Mouse (Mus musculus) limb, embryonic 14.5 days (tissue): ENCODE results near the gene Tmco1. TPM values are rescaled to one million over a fixed set of nuclear protein-coding genes. Genes with fewer than 3 reads are reported as not detected.

Experiments used
- ATAC-seq: fragments of 200-750 bp; cut with Nextera tagmentation; 2 replicates; pipeline ENCODE4 v1.8.0; 2017; ENCODE audit warnings: low read depth, moderate number of reproducible peaks, moderate TSS enrichment; ENCODE audit not compliant: low FRiP score
- DNase-seq: peaks from one replicate; pipeline ENCODE4 v3.0.0-alpha.2; 2015; ENCODE audit warnings: low spot score
- H3K27ac ChIP-seq: fragments of 300-500 bp; sonication (generic); replicated peaks from 2 replicates; pipeline ENCODE4 v1.5.1; 2014; ENCODE audit warnings: low read depth, mild to moderate bottlenecking, low read length, moderate library complexity, mixed read lengths
- H3K27me3 ChIP-seq: fragments of 300-500 bp; sonication (generic); 2 replicates; pipeline ENCODE4 v1.6.1; 2014; ENCODE audit warnings: low read length, mixed read lengths; ENCODE audit not compliant: control insufficient read depth, insufficient read depth
- H3K36me3 ChIP-seq: fragments of 300-500 bp; sonication (generic); 2 replicates; pipeline ENCODE4 v1.6.1; 2014; ENCODE audit warnings: mild to moderate bottlenecking, low read length, moderate library complexity, mixed read lengths; ENCODE audit not compliant: control insufficient read depth, insufficient read depth
- H3K4me1 ChIP-seq: fragments of 300-500 bp; sonication (generic); 2 replicates; pipeline ENCODE4 v1.6.1; 2014; ENCODE audit warnings: antibody characterized with exemption, low read length, mixed read lengths; ENCODE audit not compliant: control insufficient read depth, insufficient read depth
- H3K4me2 ChIP-seq: fragments of 300-500 bp; sonication (generic); replicated peaks from 2 replicates; pipeline ENCODE4 v1.6.1; 2014; ENCODE audit warnings: low read depth, mild to moderate bottlenecking, low read length, moderate library complexity; ENCODE audit not compliant: severe bottlenecking
- H3K4me3 ChIP-seq: fragments of 300-500 bp; sonication (generic); replicated peaks from 2 replicates; pipeline ENCODE4 v1.5.1; 2014; ENCODE audit warnings: low read length
- H3K9ac ChIP-seq: fragments of 300-500 bp; sonication (generic); 2 replicates; pipeline ENCODE4 v1.6.1; 2014; ENCODE audit warnings: mild to moderate bottlenecking, low read depth, low read length, moderate library complexity; ENCODE audit not compliant: severe bottlenecking
- H3K9me3 ChIP-seq: fragments of 300-500 bp; sonication (generic); 2 replicates; pipeline ENCODE4 v1.6.1; 2016; ENCODE audit warnings: low read length; ENCODE audit not compliant: control insufficient read depth
- POLR2A ChIP-seq: fragments of 200-500 bp; IDR thresholded peaks from 2 replicates; pipeline ENCODE4 v1.8.0; 2012; ENCODE audit warnings: inconsistent platforms, mild to moderate bottlenecking, moderate library complexity, borderline replicate concordance; ENCODE audit not compliant: insufficient read depth, insufficient read length; ENCODE audit errors: extremely low read depth
- WGBS: fragments of 180-500 bp; shearing (Covaris S2); extraction: QIAGEN DNeasy Blood & Tissue Kit; methylation state at CpG from one replicate; pipeline ENCODE4 v1.1.7; 2014; 5-methylcytosine and 5-hydroxymethylcytosine counted together
- polyA plus RNA-seq, 2 experiments: library from polyadenylated mRNA; depleted of rRNA in 1 of 2; stranded (reverse) in 1 of 2; unstranded in 1 of 2; fragments of >200 nt; fragmentation: Nextera tagmentation in 1 of 2; extraction: Ambion mirVana in 1 of 2; gene quantifications; 2 replicates each; pipeline versions ENCODE4 v1.2.1 to v1.2.3; 2012 to 2014

Gene Tmco1
- polyA plus RNA-seq, 2 experiments = 73.4 to 86.5 TPM

- Histone ChIP-seq H3K36me3 (no peaks in the 10 kb centered on the region), H3K27ac (no peak overlapping the region), H3K4me2 (peak overlapping the region; percentile 42; the same call in 1 of the 2 replicates), H3K4me1 (peaks cover 42% of the 10 kb centered on the region), H3K4me3 (no peak overlapping the region), H3K27me3 (no peaks in the 10 kb centered on the region), H3K9ac (no peak overlapping the region), H3K9me3 (no peaks in the 10 kb centered on the region)
- no peak for ATAC-seq
- 44% methylated on average over 4 of the region's 4 CpGs for WGBS
- TF ChIP-seq POLR2A = no peak
- no peak for DNase-seq
These were observed 36.9 kb upstream of the Tmco1 start for GRCm38 (mm10) chr1:167271304-167271703.

GRCm38 (mm10) chr1:167271841-167272240, 36.3 kb upstream of the Tmco1 start:
- peaks cover 42% of the 10 kb centered on the region for H3K4me1 ChIP-seq
- TF ChIP-seq POLR2A = no peak

GRCm38 (mm10) chr1:167273380-167274163, 34.6 kb upstream of the Tmco1 start:
- no peaks in the 10 kb centered on the region for H3K9me3 ChIP-seq
- WGBS = 71% methylated on average over 14 of the region's 14 CpGs
- peaks cover 38% of the 10 kb centered on the region for H3K4me1 ChIP-seq
- TF ChIP-seq POLR2A = no peak
- no peak overlapping the region for H3K4me3 ChIP-seq
- ATAC-seq (no peak), DNase-seq (no peak)
- H3K9ac ChIP-seq = no peak overlapping the region
- no peak overlapping the region for H3K4me2 ChIP-seq
- no peaks in the 10 kb centered on the region for H3K36me3 ChIP-seq
- H3K27ac ChIP-seq = no peak overlapping the region
- no peaks in the 10 kb centered on the region for H3K27me3 ChIP-seq

More at GRCm38 (mm10) chr1:167271841-167272240, 36.3 kb upstream of the Tmco1 start:
- Histone ChIP-seq H3K27me3 (no peaks in the 10 kb centered on the region), H3K9ac (no peak overlapping the region), H3K9me3 (no peaks in the 10 kb centered on the region), H3K36me3 (no peaks in the 10 kb centered on the region), H3K4me2 (no peak overlapping the region), H3K4me3 (no peak overlapping the region), H3K27ac (no peak overlapping the region)
- 39% methylated on average over 8 of the region's 8 CpGs for WGBS
- ATAC-seq = no peak
- DNase-seq = no peak

GRCm38 (mm10) chr1:167274646-167275390, 33.4 kb upstream of the Tmco1 start:
- Histone ChIP-seq H3K9ac (no peak overlapping the region), H3K4me1 (peaks cover 26% of the 10 kb centered on the region), H3K9me3 (no peaks in the 10 kb centered on the region), H3K36me3 (no peaks in the 10 kb centered on the region), H3K4me3 (no peak overlapping the region), H3K4me2 (no peak overlapping the region), H3K27ac (no peak overlapping the region), H3K27me3 (no peaks in the 10 kb centered on the region)
- no peak for TF ChIP-seq POLR2A
- no peak for ATAC-seq
- WGBS = 82% methylated on average over 12 of the region's 12 CpGs
- DNase-seq = no peak

- Histone ChIP-seq H3K9me3 (no peaks in the 10 kb centered on the region), H3K4me1 (peaks cover 10% of the 10 kb centered on the region; the same call in 1 of the 2 replicates), H3K36me3 (no peaks in the 10 kb centered on the region), H3K4me2 (no peak overlapping the region), H3K27me3 (no peaks in the 10 kb centered on the region), H3K4me3 (no peak overlapping the region), H3K27ac (no peak overlapping the region), H3K9ac (no peak overlapping the region)
- DNase-seq = no peak
- TF ChIP-seq POLR2A = no peak
- 45% methylated on average over 6 of the region's 6 CpGs for WGBS
- ATAC-seq = no peak
These were observed 29.8 kb upstream of the Tmco1 start for GRCm38 (mm10) chr1:167278395-167278794.
